Mouse (Mus musculus): ENCODE measurements around the gene Vim.

The Vim gene

GRCm38 (mm10) chr2:13573408-13574065 lies at the start of gene Vim:
TSS of gene Vim (plus strand) at chr2:13573927.
- DNase-seq (ENCODE audit: low spot score): peak; percentile 69

DNA sequence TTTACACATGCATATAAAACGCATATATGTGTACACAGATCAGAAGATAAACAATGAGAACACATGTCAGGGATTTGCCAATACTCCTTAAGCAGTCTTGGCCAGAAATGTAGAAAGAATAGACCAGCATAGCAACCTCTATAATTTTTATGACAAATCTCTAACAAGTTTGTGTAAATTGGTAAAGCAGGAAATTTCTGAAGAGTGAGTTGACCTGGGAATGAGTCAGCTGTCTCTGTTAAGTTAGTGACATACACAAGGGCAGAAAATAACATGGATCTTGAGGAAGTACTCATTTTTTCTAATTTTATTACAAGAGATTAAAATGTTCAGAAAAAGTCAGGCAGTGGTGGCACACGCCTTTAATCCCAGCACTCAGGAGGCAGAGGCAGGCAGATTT lies 47.5 kb upstream of the Vim start:
- no peak for DNase-seq (ENCODE audit: low spot score)

DNA sequence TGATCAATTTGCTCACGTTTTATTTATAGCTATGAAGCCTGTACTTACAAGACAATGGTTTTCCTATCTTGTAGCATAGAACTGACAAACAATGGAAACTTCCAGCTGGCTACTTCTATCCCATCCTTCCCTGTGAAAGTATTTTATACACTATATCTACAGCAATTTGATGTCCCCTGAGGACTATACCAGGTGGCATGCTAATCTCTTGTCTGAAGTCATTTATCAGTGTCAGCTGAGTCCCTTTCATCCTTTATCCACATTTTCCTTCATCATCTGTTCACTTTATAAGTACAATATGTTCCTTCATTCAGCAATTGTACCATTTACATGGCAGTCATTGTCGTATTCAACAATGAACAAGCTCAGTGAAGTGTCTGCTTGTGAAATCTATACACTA lies 46.6 kb upstream of the Vim start:
- DNase-seq (ENCODE audit: low spot score): no peak

DNA sequence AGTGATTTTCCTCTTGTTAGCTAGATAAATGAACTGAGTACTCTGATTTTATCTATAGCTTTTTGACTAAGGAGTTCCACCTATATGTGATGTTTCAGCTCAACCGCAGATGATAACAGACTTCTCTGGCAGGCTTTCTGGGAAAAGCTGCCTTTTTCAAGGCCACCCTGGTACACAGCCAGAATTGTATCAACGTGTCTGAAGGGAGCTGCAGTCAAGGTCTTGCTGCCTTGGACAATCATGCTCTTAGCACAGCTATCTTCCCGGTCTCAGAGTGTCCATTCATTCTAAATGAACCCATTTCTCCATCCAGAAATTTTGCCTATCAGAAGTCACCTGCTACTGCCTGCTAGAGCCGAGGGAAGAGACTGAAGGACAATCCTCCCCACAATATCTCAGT lies 46.2 kb upstream of the Vim start:
- DNase-seq (ENCODE audit: low spot score): no peak

- no peak for DNase-seq (ENCODE audit: low spot score)
Observed at GRCm38 (mm10) chr2:13529253-13529933, 44.3 kb upstream of the Vim start.

GRCm38 (mm10) chr2:13530639-13531038 lies 43.1 kb upstream of the Vim start:
- no peak for DNase-seq (ENCODE audit: low spot score)

- DNase-seq (ENCODE audit: low spot score): no peak
Observed at GRCm38 (mm10) chr2:13536747-13537146, 37.0 kb upstream of the Vim start.

DNA sequence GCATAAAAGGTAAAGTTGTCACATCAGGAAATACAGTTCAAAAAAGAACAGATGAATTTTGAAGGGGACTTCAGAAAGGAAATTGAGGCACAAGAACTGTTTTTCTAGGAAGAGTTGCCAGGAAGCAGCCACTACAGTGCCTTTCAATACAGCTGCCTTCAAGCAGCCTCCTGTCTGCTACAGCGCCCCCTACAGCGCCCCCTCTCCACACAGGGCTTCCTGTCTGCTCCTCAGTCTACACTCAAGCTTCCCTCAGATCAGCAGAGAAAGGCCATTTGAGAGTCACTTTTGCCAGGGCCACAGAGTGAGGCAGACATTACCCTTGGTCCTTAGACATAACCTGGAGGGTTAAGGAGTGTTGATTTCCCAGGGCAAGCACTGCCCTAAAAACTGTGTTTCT lies 36.0 kb upstream of the Vim start:
- no peak for DNase-seq (ENCODE audit: low spot score)

- no peak for DNase-seq (ENCODE audit: low spot score)
Observed at GRCm38 (mm10) chr2:13538258-13538657, 35.5 kb upstream of the Vim start.

DNA sequence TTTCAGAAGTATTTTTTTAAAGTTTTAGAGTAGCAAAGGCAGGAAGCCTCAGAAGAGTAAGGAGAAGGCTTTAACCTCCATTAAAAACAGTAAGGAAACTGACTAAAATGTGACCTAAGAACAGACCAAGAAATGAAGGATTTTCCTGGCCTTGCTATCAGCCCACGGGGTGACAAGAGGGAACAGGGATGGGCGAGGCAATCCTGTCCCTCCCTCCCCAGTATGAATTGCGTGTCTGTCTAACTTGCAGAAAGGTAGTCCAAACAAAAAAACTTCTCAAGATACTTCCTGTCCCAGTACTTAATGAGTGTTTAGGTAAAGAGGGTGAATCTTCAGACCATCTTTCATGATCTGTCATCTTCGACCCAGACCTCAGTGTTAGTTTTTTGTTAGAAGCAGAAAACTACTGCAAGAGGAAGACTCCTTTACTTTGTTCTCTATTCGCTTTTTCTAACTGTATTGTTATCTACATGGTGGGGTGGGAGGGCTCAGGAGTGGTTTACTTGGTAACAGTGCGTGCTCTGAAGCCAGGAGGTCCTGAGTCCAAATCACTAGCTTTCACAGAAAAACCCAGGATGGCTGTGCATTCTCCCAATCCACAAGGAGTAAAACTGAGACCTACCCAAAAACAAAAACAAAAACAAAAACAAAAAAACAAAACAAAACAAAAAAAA lies 34.9 kb upstream of the Vim start:
- no peak for DNase-seq (ENCODE audit: low spot score)

DNA sequence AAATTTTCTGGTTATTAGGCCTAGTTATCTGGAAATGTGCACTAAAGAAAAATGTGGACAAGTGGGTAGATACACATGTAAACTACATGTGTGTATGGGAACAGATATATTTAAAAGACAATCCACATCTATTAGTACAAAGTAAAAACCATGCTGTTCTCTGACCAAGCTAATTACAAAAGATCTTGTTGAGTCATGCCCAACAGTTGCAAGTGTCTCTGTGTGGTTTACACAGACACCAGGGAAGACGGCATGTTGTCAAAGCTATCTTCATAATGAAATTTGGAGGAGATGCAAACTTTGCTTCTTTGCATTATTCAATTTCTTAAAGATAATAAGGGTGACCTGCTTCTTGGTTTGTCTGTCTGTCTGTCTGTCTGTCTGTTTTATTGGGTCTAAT lies 33.9 kb upstream of the Vim start:
- DNase-seq (ENCODE audit: low spot score): no peak

- DNase-seq (ENCODE audit: low spot score): no peak
Observed at GRCm38 (mm10) chr2:13543519-13544124, 30.1 kb upstream of the Vim start.

- DNase-seq (ENCODE audit: low spot score): peak; percentile 78
Observed at GRCm38 (mm10) chr2:13544193-13544824, 29.4 kb upstream of the Vim start, which contains the start of gene Trdmt1. TSS of gene Trdmt1 (minus strand) at chr2:13544668.

GRCm38 (mm10) chr2:13548749-13549148 lies 25.0 kb upstream of the Vim start:
- DNase-seq (ENCODE audit: low spot score): no peak

GRCm38 (mm10) chr2:13553966-13554365 lies 19.8 kb upstream of the Vim start:
- no peak for DNase-seq (ENCODE audit: low spot score)

DNA sequence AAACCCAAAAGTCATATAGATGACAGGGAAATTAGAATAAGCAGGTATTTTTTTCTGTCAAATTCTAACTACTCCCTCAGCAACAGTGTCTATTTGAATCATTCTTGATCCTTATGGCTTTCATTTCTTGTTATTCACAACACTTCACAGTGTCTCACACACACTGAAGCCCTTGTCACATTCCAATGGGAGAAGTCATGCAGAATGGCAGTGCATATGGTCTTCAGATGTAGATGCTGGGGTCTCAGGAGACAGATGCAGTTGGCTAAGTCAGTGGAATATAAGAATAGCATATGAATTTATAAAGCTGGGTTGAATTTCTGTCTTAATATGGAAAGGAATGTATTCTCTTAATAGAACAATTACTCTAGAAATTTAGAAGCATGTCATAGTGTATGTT lies 17.5 kb upstream of the Vim start:
- DNase-seq (ENCODE audit: low spot score): no peak

DNA sequence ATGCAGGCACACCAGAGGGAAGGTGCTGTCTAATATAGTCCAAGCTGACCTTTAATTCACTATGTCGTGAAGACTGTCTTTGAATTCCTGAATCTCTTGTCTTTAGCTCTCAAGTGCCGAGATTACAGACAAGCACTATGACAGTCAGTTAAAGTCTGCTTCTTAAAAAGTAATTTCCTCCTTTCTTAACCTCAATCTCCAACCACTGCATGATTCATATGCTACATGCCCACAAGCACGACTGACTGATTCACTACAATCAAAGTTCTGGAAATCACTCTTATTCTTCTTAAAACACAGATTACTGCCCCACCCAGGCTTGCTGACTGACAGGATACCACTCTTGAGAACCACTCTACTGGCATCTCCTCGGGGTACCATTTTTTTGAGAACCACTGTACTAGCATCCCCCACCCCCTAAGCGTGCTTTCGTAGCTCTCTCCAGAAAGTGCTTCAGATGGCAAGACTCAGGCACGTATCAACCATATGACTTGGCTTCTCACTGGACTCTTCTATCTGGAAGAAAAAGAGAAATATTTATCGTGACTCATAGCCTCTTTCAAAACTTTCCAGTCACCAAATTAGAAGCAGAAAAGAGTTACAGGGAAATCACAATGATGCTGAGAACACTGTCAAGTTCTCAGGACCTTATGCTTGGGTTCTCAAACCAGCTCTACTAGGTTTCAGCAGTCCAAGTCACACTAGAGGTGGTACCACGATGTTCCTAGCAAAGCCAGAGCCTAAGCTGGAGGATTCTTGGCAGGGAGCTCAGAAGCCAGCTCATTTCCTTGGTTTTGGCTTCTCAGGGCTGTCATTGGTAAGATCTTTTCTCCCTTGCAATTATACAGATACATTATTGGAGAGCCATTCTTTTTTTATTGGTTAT lies 16.3 kb upstream of the Vim start:
- DNase-seq (ENCODE audit: low spot score): no peak

DNA sequence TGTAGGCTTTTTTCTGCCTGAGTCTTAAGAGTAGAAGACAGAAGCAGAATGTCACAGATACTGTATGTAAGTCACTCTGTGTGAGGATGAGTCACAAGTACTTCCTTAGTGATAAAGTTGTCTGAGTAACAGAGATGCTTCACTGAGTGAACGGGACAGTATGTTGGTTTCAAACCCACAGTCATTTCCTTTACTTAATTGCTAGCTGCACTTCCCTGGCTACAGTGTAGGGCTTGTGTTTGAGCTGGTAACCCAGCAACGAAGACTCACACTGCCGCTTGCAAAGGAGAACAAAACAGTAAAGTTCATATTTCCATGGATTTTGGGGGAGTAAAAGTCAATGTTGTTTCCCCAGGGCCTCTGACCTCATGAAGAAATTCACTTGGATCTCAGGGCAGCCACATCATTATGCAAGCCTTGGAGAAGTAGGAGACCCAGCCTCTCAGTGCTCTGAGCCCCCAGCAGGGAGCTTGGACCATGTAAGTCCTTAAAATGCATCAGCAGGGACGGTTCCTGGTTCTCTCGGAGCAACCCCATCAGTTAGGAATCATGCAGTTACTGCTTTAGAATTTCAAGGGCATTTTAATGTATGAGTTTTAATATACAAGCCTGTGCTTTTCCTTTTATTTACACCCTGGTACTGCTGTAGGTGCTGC lies 15.0 kb upstream of the Vim start:
- DNase-seq (ENCODE audit: low spot score): no peak

- DNase-seq (ENCODE audit: low spot score): no peak
Observed at GRCm38 (mm10) chr2:13559303-13559702, 14.4 kb upstream of the Vim start.

DNA sequence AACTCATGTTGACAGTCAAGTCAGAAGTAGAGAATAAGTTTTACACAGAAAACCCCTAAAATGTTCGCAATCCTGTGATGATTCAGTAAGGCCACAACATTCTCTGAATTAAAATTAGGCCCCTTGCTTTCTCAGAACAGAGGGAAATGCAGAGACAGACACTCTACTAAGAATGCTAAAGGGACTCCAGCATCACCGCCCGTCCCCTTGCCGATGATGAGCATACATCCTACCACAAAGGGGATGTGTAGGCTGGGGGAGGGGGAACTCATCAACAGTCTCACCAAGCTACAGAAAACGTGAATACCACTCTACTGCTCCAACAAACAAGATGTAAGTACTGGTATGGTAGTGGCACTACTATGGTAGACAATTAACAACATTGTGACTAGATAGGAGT lies 14.0 kb upstream of the Vim start:
- no peak for DNase-seq (ENCODE audit: low spot score)

DNA sequence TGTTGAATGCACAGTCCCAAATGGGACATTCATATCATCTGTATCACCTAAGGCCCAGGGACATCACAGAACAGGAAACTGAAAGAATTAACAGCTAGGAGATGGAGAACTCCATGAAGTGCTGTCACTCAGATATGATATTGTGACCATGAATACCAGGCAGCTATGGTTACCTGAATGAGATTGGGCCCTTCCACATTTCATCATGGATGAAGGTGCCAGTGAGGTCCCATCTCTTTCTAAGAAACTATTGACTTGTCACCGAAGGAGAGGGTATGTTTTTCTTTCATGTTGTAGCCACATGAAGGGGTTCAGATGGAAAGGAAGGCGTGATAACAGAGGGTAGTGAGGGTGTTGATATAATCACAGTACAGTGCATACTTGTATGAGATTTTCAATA lies 13.3 kb upstream of the Vim start:
- no peak for DNase-seq (ENCODE audit: low spot score)

Data from layer of hippocampus, adult 11-12 months (tissue).